Comparison of ENCODE assay signal across 20 mouse cellular contexts in genomic region chr12:78693281-78693680, GRCm38 (mm10). TPM values are rescaled to one million over a fixed set of nuclear protein-coding genes. Genes with fewer than 3 reads are reported as not detected.
"Had no signal": no experiment of that assay in that cellular context is flagged by ENCODE, and none has a peak within 500 bp of the region (broad histone marks: within the 10 kb centered on the region; RNA-seq: fewer than 3 reads in every experiment).

No protein-coding gene starts in this region.

- H3K27me3 ChIP-seq: limb, embryonic 13.5 days; liver, embryonic 15.5 days; neural tube, embryonic 15.5 days had no signal

- H3K9me3 ChIP-seq: limb, embryonic 13.5 days; liver, embryonic 15.5 days; midbrain, embryonic 10.5 days; neural tube, embryonic 15.5 days had no signal

- H3K36me3 ChIP-seq: limb, embryonic 13.5 days; liver, embryonic 15.5 days; midbrain, embryonic 10.5 days; neural tube, embryonic 15.5 days had no signal

- H3K4me2 ChIP-seq: limb, embryonic 13.5 days; liver, embryonic 11.5 days; liver, embryonic 15.5 days; lung, embryonic 14.5 days; neural tube, embryonic 15.5 days had no signal

- H3K9ac ChIP-seq: limb, embryonic 13.5 days; liver, embryonic 15.5 days; lung, embryonic 14.5 days; neural tube, embryonic 15.5 days had no signal

- ATAC-seq: inflammation-experienced regulatory T-cells, adult 6 months; intestine, postnatal 0 days had no signal

- H3K4me3 ChIP-seq: layer of hippocampus, adult 2 months; limb, embryonic 13.5 days; liver, embryonic 15.5 days; midbrain, embryonic 10.5 days; myocyte; neural tube, embryonic 15.5 days had no signal

- H3K4me1 ChIP-seq: limb, embryonic 13.5 days; liver, embryonic 15.5 days; midbrain, embryonic 10.5 days; neural tube, embryonic 15.5 days had no signal

- H3K27ac ChIP-seq: layer of hippocampus, adult 2 months; limb, embryonic 13.5 days; liver, embryonic 15.5 days; midbrain, embryonic 10.5 days; neural tube, embryonic 15.5 days had no signal

- DNase-seq: left cerebral cortex, postnatal 4 days; lung, embryonic 14.5 days; lung, postnatal 10 days; lung, postnatal 4 days; midbrain, embryonic 14.5 days; right cerebral cortex, adult 18-20 months; spleen, adult 18-20 months; thymus, postnatal 4 days had no signal

RNA-seq across cellular contexts. Expression of gene Fam71d, which starts 1.9 kb away (rescaled TPM):
- total RNA-seq: megakaryocyte, adult 5-6 weeks had no signal
- polyA plus RNA-seq: inflammation-experienced regulatory T-cells, adult 6 months; intestine, postnatal 0 days; limb, embryonic 13.5 days; liver, embryonic 11.5 days; liver, embryonic 15.5 days; lung, embryonic 14.5 days; midbrain, embryonic 10.5 days; midbrain, embryonic 14.5 days; myocyte; neural tube, embryonic 11.5 days; stomach, embryonic 14.5 days had no signal
